Mouse (Mus musculus): Measurements from ENCODE around the gene Tmprss7.

GRCm38 (mm10) chr16:45640070-45640762 lies 53.2 kb downstream of the Tmprss7 start:
- no peak for TF ChIP-seq GATA1 (IDR thresholded peaks at IDR 0.05; ENCODE audit: low read length)
- no peak for TF ChIP-seq TAL1 (IDR thresholded peaks at IDR 0.05; ENCODE audit: low read length)

Measured in erythroblast, embryonic 14.5 days (primary cell).